Mouse (Mus musculus) thymus, adult 2 months (tissue): ENCODE data around the gene Ndufb4.

Experiments
- CTCF ChIP-seq: fragments of 200-500 bp; IDR thresholded peaks from 2 replicates; pipeline ENCODE4 v1.5.1; 2012; ENCODE audit warnings: mild to moderate bottlenecking, control low read depth, low read length, moderate library complexity, borderline replicate concordance; ENCODE audit not compliant: control insufficient read depth, poor library complexity, insufficient read depth; ENCODE audit errors: extremely low read depth
- POLR2A ChIP-seq: fragments of 200-500 bp; IDR thresholded peaks from 2 replicates; pipeline ENCODE4 v1.6.1; 2012; ENCODE audit warnings: mild to moderate bottlenecking, low read length, control low read depth, moderate library complexity; ENCODE audit not compliant: control insufficient read depth, poor library complexity, insufficient read depth; ENCODE audit errors: extremely low read depth

- no peak for TF ChIP-seq CTCF
- no peak for TF ChIP-seq POLR2A
These were observed 31.3 kb downstream of the Ndufb4 start for GRCm38 (mm10) chr16:37622919-37623318.
